Mouse (Mus musculus) stomach, postnatal 0 days (tissue): Measurements from ENCODE around the gene Aplp1. TPM values are rescaled to one million over a fixed set of nuclear protein-coding genes. Genes with fewer than 3 reads are reported as not detected.

Experiments
- ATAC-seq: fragments of 200-750 bp; cut with Nextera tagmentation; 2 replicates; pipeline ENCODE4 v1.8.0; 2017; ENCODE audit not compliant: low FRiP score, low TSS enrichment
- DNase-seq: peaks from one replicate; pipeline ENCODE4 v3.0.0-alpha.2; 2016; ENCODE audit warnings: low spot score
- H3K27ac ChIP-seq: fragments of 300-500 bp; sonication (generic); replicated peaks from 2 replicates; pipeline ENCODE4 v1.5.1; 2014; ENCODE audit warnings: mild to moderate bottlenecking, control low read depth
- H3K27me3 ChIP-seq: fragments of 300-500 bp; sonication (generic); 2 replicates; pipeline ENCODE4 v1.6.1; 2014; ENCODE audit warnings: low read length; ENCODE audit not compliant: control insufficient read depth, insufficient read depth
- H3K36me3 ChIP-seq: fragments of 300-500 bp; sonication (generic); 2 replicates; pipeline ENCODE4 v1.6.1; 2014; ENCODE audit warnings: low read length, mixed read lengths; ENCODE audit not compliant: control insufficient read depth, insufficient read depth
- H3K4me1 ChIP-seq: fragments of 300-500 bp; sonication (generic); replicated peaks from 2 replicates; pipeline ENCODE4 v1.6.1; 2014; ENCODE audit warnings: antibody characterized with exemption; ENCODE audit not compliant: control insufficient read depth, insufficient read depth
- H3K4me2 ChIP-seq: fragments of 300-500 bp; sonication (generic); replicated peaks from 2 replicates; pipeline ENCODE4 v1.6.1; 2014; ENCODE audit warnings: low read depth, mild to moderate bottlenecking, control low read depth, moderate library complexity
- H3K4me3 ChIP-seq: fragments of 300-500 bp; sonication (generic); 2 replicates; pipeline ENCODE4 v1.5.1; 2014; ENCODE audit warnings: low read depth, low read length, control low read depth
- H3K9ac ChIP-seq: fragments of 300-500 bp; sonication (generic); 2 replicates; pipeline ENCODE4 v1.6.1; 2014; ENCODE audit warnings: mild to moderate bottlenecking, low read length, control low read depth, mixed read lengths
- H3K9me3 ChIP-seq: fragments of 300-500 bp; sonication (generic); 2 replicates; pipeline ENCODE4 v1.6.1; 2016; ENCODE audit warnings: low read length; ENCODE audit not compliant: control insufficient read depth
- CTCF ChIP-seq: IDR thresholded peaks from 2 replicates; pipeline ENCODE4 v1.5.1; 2016; ENCODE audit warnings: antibody characterized with exemption, low read depth, mild to moderate bottlenecking, moderate library complexity
- EP300 ChIP-seq: optimal IDR thresholded peaks from 2 replicates; pipeline ENCODE3; 2016; ENCODE audit warnings: antibody characterized with exemption
- WGBS: fragments of 180-500 bp; shearing (Covaris S2); extraction: QIAGEN DNeasy Blood & Tissue Kit; methylation state at CpG from one replicate; pipeline ENCODE4 v1.1.7; 2014; 5-methylcytosine and 5-hydroxymethylcytosine counted together
- polyA plus RNA-seq: library from polyadenylated mRNA; unstranded; fragments of >200 nt; fragmentation: Nextera tagmentation; extraction: Ambion mirVana; gene quantifications from 2 replicates; pipeline ENCODE4 v1.2.1, GENCODE M21; 2015

The Aplp1 gene
- polyA plus RNA-seq, 1 experiment from 2014 or later = 21.7 TPM

- H3K27me3 ChIP-seq = peaks cover 18% of the 10 kb centered on the region
- H3K4me3 ChIP-seq = no peak overlapping the region
- no peaks in the 10 kb centered on the region for H3K9me3 ChIP-seq
- H3K27ac ChIP-seq = no peak overlapping the region
- ATAC-seq (no peak), DNase-seq (no peak)
- H3K9ac ChIP-seq = no peak overlapping the region
- H3K36me3 ChIP-seq = no peaks in the 10 kb centered on the region
- 13% methylated on average over 6 of the region's 6 CpGs for WGBS
- 0 out of 2 replicates have a peak, but pooled peaks cover 2% of the 10 kb centered on the region for H3K4me1 ChIP-seq
- no peak for TF ChIP-seq CTCF
- TF ChIP-seq EP300 = no peak
- 0 out of 2 replicates have a peak overlapping the region, but pooled peaks have one; percentile 11 for H3K4me2 ChIP-seq
These were observed 8.9 kb upstream of the Aplp1 start for GRCm38 (mm10) chr7:30454259-30454658.

GRCm38 (mm10) chr7:30453766-30454165 lies 8.4 kb upstream of the Aplp1 start:
- TF ChIP-seq EP300 (no peak), CTCF (no peak)
- 1% methylated on average over 25 of the region's 25 CpGs for WGBS
- Histone ChIP-seq H3K27me3 (peaks cover 18% of the 10 kb centered on the region), H3K4me1 (0 out of 2 replicates have a peak, but pooled peaks cover 2% of the 10 kb centered on the region), H3K36me3 (no peaks in the 10 kb centered on the region), H3K9me3 (no peaks in the 10 kb centered on the region), H3K4me3 (no peak overlapping the region), H3K4me2 (peak overlapping the region; percentile 11; the same call in 1 of the 2 replicates), H3K9ac (0 out of 2 replicates have a peak overlapping the region, but pooled peaks have one; percentile 13), H3K27ac (no peak overlapping the region)
- ATAC-seq (peak; percentile 79), DNase-seq (peak; percentile 89)

- Histone ChIP-seq H3K4me1 (0 out of 2 replicates have a peak, but pooled peaks cover 2% of the 10 kb centered on the region), H3K27me3 (peaks cover 18% of the 10 kb centered on the region), H3K27ac (no peak overlapping the region), H3K4me2 (no peak overlapping the region), H3K9me3 (no peaks in the 10 kb centered on the region), H3K4me3 (no peak overlapping the region), H3K36me3 (no peaks in the 10 kb centered on the region), H3K9ac (no peak overlapping the region)
- DNase-seq (no peak), ATAC-seq (no peak)
- TF ChIP-seq EP300 (no peak), CTCF (no peak)
- 21% methylated on average over 25 of the region's 25 CpGs for WGBS
These were observed 8.0 kb upstream of the Aplp1 start for GRCm38 (mm10) chr7:30453327-30453726.

- H3K4me2 ChIP-seq = no peak overlapping the region
- H3K4me1 ChIP-seq = peaks cover 2% of the 10 kb centered on the region; the same call in 1 of the 2 replicates
- no peak overlapping the region for H3K9ac ChIP-seq
- TF ChIP-seq EP300 (no peak), CTCF (no peak)
- ATAC-seq (no peak), DNase-seq (no peak)
- H3K4me3 ChIP-seq = no peak overlapping the region
- 69% methylated on average over 7 of the region's 7 CpGs for WGBS
- H3K27ac ChIP-seq = no peak overlapping the region
- peaks cover 7% of the 10 kb centered on the region; the same call in 1 of the 2 replicates for H3K27me3 ChIP-seq
- no peaks in the 10 kb centered on the region for H3K36me3 ChIP-seq
- H3K9me3 ChIP-seq = no peaks in the 10 kb centered on the region
These were observed 4.9 kb upstream of the Aplp1 start for GRCm38 (mm10) chr7:30450241-30450640.

GRCm38 (mm10) chr7:30444154-30444970 lies 973 bp downstream of the Aplp1 start:
- no peak; the same call in 1 of the 2 replicates for ATAC-seq

GRCm38 (mm10) chr7:30443696-30444095 lies 1.6 kb downstream of the Aplp1 start:
- TF ChIP-seq EP300 = no peak
- TF ChIP-seq CTCF = no peak

More at GRCm38 (mm10) chr7:30444154-30444970, 973 bp downstream of the Aplp1 start:
- Histone ChIP-seq H3K9ac (peak overlapping the region; percentile 52; the same call in 1 of the 2 replicates), H3K36me3 (no peaks in the 10 kb centered on the region), H3K4me2 (peak overlapping the region; percentile 88), H3K27me3 (no peaks in the 10 kb centered on the region), H3K4me3 (peak overlapping the region; percentile 54), H3K27ac (no peak overlapping the region), H3K4me1 (peaks cover 2% of the 10 kb centered on the region; the same call in 1 of the 2 replicates), H3K9me3 (no peaks in the 10 kb centered on the region)
- 1% methylated on average over 38 of the region's 38 CpGs for WGBS
- peak; percentile 45 for DNase-seq
- TF ChIP-seq EP300 (no peak), CTCF (no peak)

More at GRCm38 (mm10) chr7:30443696-30444095, 1.6 kb downstream of the Aplp1 start:
- 23% methylated on average over 9 of the region's 9 CpGs for WGBS
- Histone ChIP-seq H3K4me2 (peak overlapping the region; percentile 88; the same call in 1 of the 2 replicates), H3K27ac (no peak overlapping the region), H3K4me3 (no peak overlapping the region), H3K27me3 (no peaks in the 10 kb centered on the region), H3K9me3 (no peaks in the 10 kb centered on the region), H3K36me3 (no peaks in the 10 kb centered on the region), H3K4me1 (peaks cover 2% of the 10 kb centered on the region; the same call in 1 of the 2 replicates), H3K9ac (no peak overlapping the region)
- no peak for ATAC-seq
- no peak for DNase-seq
